Mouse (Mus musculus): ENCODE results near the gene Efna5. TPM values are rescaled to one million over a fixed set of nuclear protein-coding genes. Genes with fewer than 3 reads are reported as not detected.

The Efna5 gene
- polyA plus RNA-seq, 1 experiment: not detected

- TF ChIP-seq GATA1 (IDR thresholded peaks at IDR 0.05; ENCODE audit: borderline replicate concordance, low read length) (no peak), FLI1 (IDR thresholded peaks at IDR 0.05; ENCODE audit: low read length) (no peak)
- no peaks in the 10 kb centered on the region for H3K4me1 ChIP-seq
- peaks cover 21% of the 10 kb centered on the region for H3K9me3 ChIP-seq
- H3K27me3 ChIP-seq (replicated peaks): no peaks in the 10 kb centered on the region
- no peaks in the 10 kb centered on the region for H3K36me3 ChIP-seq (replicated peaks; ENCODE audit: low read length)
- H3K4me3 ChIP-seq (replicated peaks): no peak overlapping the region
Observed at GRCm38 (mm10) chr17:62675811-62676255, 205.3 kb downstream of the Efna5 start.

GRCm38 (mm10) chr17:62672068-62672467 lies 209.0 kb downstream of the Efna5 start:
- Histone ChIP-seq H3K4me3 (replicated peaks) (no peak overlapping the region), H3K9me3 (peaks cover 17% of the 10 kb centered on the region), H3K27me3 (replicated peaks) (no peaks in the 10 kb centered on the region), H3K4me1 (no peaks in the 10 kb centered on the region), H3K36me3 (replicated peaks; ENCODE audit: low read length) (no peaks in the 10 kb centered on the region)
- TF ChIP-seq GATA1 (IDR thresholded peaks at IDR 0.05; ENCODE audit: borderline replicate concordance, low read length) (no peak), FLI1 (IDR thresholded peaks at IDR 0.05; ENCODE audit: low read length) (no peak)

DNA sequence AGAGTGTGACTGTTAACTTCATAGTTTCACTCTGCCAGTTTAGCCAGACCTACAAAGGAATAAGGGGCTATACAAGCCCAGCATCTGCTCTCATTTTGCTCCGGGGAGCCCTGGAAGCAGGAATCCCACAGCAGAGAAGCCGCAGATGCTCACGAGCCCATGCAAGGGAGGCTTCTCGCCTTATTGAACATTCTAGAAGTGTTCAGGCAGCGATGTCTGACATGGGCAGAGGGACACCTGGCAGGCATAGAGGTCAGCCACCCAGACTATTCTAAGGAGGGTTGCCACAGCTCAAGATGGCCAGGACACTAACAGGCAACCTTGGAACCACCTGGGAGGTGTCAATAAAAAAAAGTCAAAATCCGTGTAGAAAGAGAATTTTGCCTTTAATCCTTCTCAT lies 214.4 kb downstream of the Efna5 start:
- Histone ChIP-seq H3K4me3 (replicated peaks) (no peak overlapping the region), H3K27me3 (replicated peaks) (no peaks in the 10 kb centered on the region), H3K4me1 (no peaks in the 10 kb centered on the region), H3K36me3 (replicated peaks; ENCODE audit: low read length) (no peaks in the 10 kb centered on the region), H3K9me3 (peaks cover 31% of the 10 kb centered on the region)
- TF ChIP-seq GATA1 (IDR thresholded peaks at IDR 0.05; ENCODE audit: borderline replicate concordance, low read length): no peak
- no peak for TF ChIP-seq FLI1 (IDR thresholded peaks at IDR 0.05; ENCODE audit: low read length)

- Histone ChIP-seq H3K27me3 (replicated peaks) (no peaks in the 10 kb centered on the region), H3K9me3 (peaks cover 32% of the 10 kb centered on the region), H3K36me3 (replicated peaks; ENCODE audit: low read length) (no peaks in the 10 kb centered on the region), H3K4me3 (replicated peaks) (no peak overlapping the region), H3K4me1 (no peaks in the 10 kb centered on the region)
- TF ChIP-seq FLI1 (IDR thresholded peaks at IDR 0.05; ENCODE audit: low read length): no peak
- no peak for TF ChIP-seq GATA1 (IDR thresholded peaks at IDR 0.05; ENCODE audit: borderline replicate concordance, low read length)
Observed at GRCm38 (mm10) chr17:62665823-62666222, 215.3 kb downstream of the Efna5 start.

- no peak overlapping the region for H3K4me3 ChIP-seq (replicated peaks)
- no peaks in the 10 kb centered on the region for H3K27me3 ChIP-seq (replicated peaks)
- H3K4me1 ChIP-seq: no peaks in the 10 kb centered on the region
- TF ChIP-seq GATA1 (IDR thresholded peaks at IDR 0.05; ENCODE audit: borderline replicate concordance, low read length): no peak
- TF ChIP-seq FLI1 (IDR thresholded peaks at IDR 0.05; ENCODE audit: low read length): no peak
- peaks cover 38% of the 10 kb centered on the region for H3K9me3 ChIP-seq
- H3K36me3 ChIP-seq (replicated peaks; ENCODE audit: low read length): no peaks in the 10 kb centered on the region
Observed at GRCm38 (mm10) chr17:62664709-62665108, 216.4 kb downstream of the Efna5 start.

GRCm38 (mm10) chr17:62661801-62662200 lies 219.3 kb downstream of the Efna5 start:
- Histone ChIP-seq H3K36me3 (replicated peaks; ENCODE audit: low read length) (no peaks in the 10 kb centered on the region), H3K9me3 (peaks cover 43% of the 10 kb centered on the region), H3K4me3 (replicated peaks) (no peak overlapping the region), H3K4me1 (no peaks in the 10 kb centered on the region), H3K27me3 (replicated peaks) (no peaks in the 10 kb centered on the region)
- TF ChIP-seq FLI1 (IDR thresholded peaks at IDR 0.05; ENCODE audit: low read length) (no peak), GATA1 (IDR thresholded peaks at IDR 0.05; ENCODE audit: borderline replicate concordance, low read length) (no peak)

DNA sequence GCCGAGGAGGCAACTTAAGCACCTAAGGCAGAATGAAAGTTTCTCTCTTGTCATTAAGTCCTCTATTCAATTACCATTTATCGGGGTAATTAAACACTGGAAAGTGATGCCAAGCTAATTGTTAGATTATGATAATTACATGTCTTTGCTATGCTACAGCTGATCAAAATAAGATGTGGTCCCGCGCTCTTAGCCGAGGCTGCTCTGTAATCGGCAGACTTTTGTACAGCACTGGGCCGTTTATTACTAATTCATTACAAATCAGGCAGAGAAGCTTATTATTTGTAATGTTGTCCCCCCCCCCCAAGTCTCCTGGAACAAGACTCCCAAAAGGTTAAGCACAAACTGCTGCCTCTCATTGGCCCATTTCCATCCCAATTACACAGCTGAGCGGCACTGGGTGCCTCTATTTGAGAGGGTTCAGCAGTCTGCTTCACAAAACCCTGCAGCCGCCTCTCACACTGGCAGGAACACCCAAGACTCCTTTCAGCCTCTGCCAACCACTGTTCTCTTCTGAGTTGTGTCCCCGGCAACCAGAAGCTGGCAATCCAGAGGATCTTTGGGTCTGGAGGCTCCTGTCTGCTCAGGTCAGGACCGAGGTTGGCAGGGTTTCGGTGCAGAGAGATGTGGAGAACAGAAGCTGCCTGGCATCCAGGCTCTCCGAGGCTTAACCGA lies 221.5 kb downstream of the Efna5 start:
- Histone ChIP-seq H3K27me3 (replicated peaks) (no peaks in the 10 kb centered on the region), H3K36me3 (replicated peaks; ENCODE audit: low read length) (no peaks in the 10 kb centered on the region), H3K4me1 (no peaks in the 10 kb centered on the region), H3K4me3 (replicated peaks) (no peak overlapping the region), H3K9me3 (peaks cover 42% of the 10 kb centered on the region)
- TF ChIP-seq GATA1 (IDR thresholded peaks at IDR 0.05; ENCODE audit: borderline replicate concordance, low read length) (no peak), FLI1 (IDR thresholded peaks at IDR 0.05; ENCODE audit: low read length) (no peak)

GRCm38 (mm10) chr17:62657832-62658630 lies 223.1 kb downstream of the Efna5 start:
- Histone ChIP-seq H3K4me3 (replicated peaks) (no peak overlapping the region), H3K36me3 (replicated peaks; ENCODE audit: low read length) (no peaks in the 10 kb centered on the region), H3K27me3 (replicated peaks) (no peaks in the 10 kb centered on the region), H3K4me1 (no peaks in the 10 kb centered on the region), H3K9me3 (peaks cover 35% of the 10 kb centered on the region)
- TF ChIP-seq GATA1 (IDR thresholded peaks at IDR 0.05; ENCODE audit: borderline replicate concordance, low read length) (no peak), FLI1 (IDR thresholded peaks at IDR 0.05; ENCODE audit: low read length) (no peak)

GRCm38 (mm10) chr17:62657051-62657450 lies 224.1 kb downstream of the Efna5 start:
- Histone ChIP-seq H3K4me1 (no peaks in the 10 kb centered on the region), H3K36me3 (replicated peaks; ENCODE audit: low read length) (no peaks in the 10 kb centered on the region), H3K4me3 (replicated peaks) (no peak overlapping the region), H3K9me3 (peaks cover 31% of the 10 kb centered on the region), H3K27me3 (replicated peaks) (no peaks in the 10 kb centered on the region)
- TF ChIP-seq FLI1 (IDR thresholded peaks at IDR 0.05; ENCODE audit: low read length): no peak
- TF ChIP-seq GATA1 (IDR thresholded peaks at IDR 0.05; ENCODE audit: borderline replicate concordance, low read length): no peak

GRCm38 (mm10) chr17:62656591-62656990 lies 224.5 kb downstream of the Efna5 start:
- H3K27me3 ChIP-seq (replicated peaks): no peaks in the 10 kb centered on the region
- H3K4me1 ChIP-seq: no peaks in the 10 kb centered on the region
- peaks cover 27% of the 10 kb centered on the region for H3K9me3 ChIP-seq
- no peak for TF ChIP-seq GATA1 (IDR thresholded peaks at IDR 0.05; ENCODE audit: borderline replicate concordance, low read length)
- no peak for TF ChIP-seq FLI1 (IDR thresholded peaks at IDR 0.05; ENCODE audit: low read length)
- H3K36me3 ChIP-seq (replicated peaks; ENCODE audit: low read length): no peaks in the 10 kb centered on the region
- H3K4me3 ChIP-seq (replicated peaks): no peak overlapping the region
